Mouse (Mus musculus): ENCODE measurements at regions not wholly inside any gene's neighbourhood (a gene's known extent, or its start where the extent isn't known, plus 50 kb on each side); places are given as distances from the start of the nearest gene placed in this dataset.
"Not testable (repeated sequence)": the region's sequence is repeated elsewhere in the genome, so short reads cannot be mapped to it uniquely, and the experiment has no call there.

GRCm38 (mm10) chr13:74563483-74564330 lies 69.9 kb upstream of the Zfp825 start:
- peak; percentile 84 for DNase-seq (ENCODE audit: low spot score)

GRCm38 (mm10) chr13:74564331-74564727 lies 70.5 kb upstream of the Zfp825 start:
- not testable (repeated sequence) for DNase-seq (ENCODE audit: low spot score)

GRCm38 (mm10) chr13:74569967-74570366 lies 69.4 kb upstream of the Erap1 start:
- DNase-seq (ENCODE audit: low spot score): not testable (repeated sequence)
